Mouse (Mus musculus) E14TG2a.4 (cell line): ENCODE results near the gene Krt222.

ENCODE experiments used
- CTCF ChIP-seq: conservative IDR thresholded peaks from 2 replicates; pipeline ENCODE4 v1.5.1; 2014; ENCODE audit warnings: low read length
- NANOG ChIP-seq: IDR thresholded peaks from 2 replicates; pipeline ENCODE4 v1.6.1; 2014; ENCODE audit warnings: borderline replicate concordance, low read length, mixed read lengths

DNA sequence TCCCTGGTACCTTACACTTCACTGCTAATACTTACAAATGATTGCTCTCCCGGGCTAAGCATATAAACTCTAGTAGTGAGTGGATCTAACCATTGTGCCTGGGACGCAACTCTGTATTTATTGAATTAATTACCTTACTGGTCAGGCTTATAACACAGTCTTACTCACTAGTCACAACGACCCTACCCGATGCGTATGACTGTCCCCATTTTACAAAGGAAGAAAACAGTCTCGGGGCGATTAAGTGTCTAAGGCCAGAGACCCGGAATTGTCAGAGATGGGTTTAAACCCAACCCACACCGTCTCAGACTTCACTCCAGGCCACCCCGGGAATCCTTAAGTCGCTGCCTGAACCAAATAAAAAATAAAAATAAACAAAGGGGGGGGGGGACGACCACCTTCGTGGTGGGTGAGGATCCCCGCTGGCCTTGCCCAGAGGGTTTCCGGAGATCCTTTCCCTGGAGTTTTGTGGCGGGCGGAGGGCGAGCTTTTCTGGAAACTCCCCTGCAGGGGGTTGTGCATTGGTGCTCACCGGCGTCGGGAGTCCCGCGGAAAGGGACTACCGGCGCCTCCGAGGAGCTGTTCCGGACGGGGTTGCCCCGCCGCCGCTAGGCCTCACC, 14.1 kb downstream of the Krt222 start:
- TF ChIP-seq CTCF (no peak), NANOG (no peak)
